Mouse (Mus musculus): ENCODE measurements around the gene Apaf1. TPM values are rescaled to one million over a fixed set of nuclear protein-coding genes. Genes with fewer than 3 reads are reported as not detected.

Gene Apaf1
- polyA plus RNA-seq, 1 experiment from 2014 or later = 20.4 TPM

DNA sequence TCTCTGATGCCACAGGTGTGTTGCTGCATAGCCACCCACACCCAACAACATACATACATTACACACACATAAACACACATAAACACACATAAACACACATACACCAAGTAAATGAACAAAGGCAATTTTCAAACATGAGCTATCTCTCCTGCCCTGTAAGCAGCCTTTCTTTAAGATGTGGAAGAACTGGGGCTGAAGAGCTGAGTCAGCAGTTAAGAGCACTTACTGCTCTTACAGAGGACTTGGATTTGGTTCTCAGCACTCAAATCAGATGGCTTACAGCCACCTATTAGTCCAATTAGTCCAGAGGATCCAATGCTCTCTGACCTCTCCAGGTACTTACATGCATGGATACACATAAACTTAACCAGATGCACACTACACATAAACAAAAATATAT lies 29.8 kb downstream of the Apaf1 start:
- Histone ChIP-seq H3K4me2 (ENCODE audit: low read depth, low read length) (no peak overlapping the region), H3K27me3 (ENCODE audit: control insufficient read depth, insufficient read depth, low read length) (no peaks in the 10 kb centered on the region), H3K9me3 (ENCODE audit: control insufficient read depth, low read length) (no peaks in the 10 kb centered on the region), H3K36me3 (ENCODE audit: control insufficient read depth, insufficient read depth, low read length) (peaks cover 25% of the 10 kb centered on the region), H3K4me1 (ENCODE audit: control insufficient read depth, insufficient read depth, low read length) (no peaks in the 10 kb centered on the region), H3K9ac (replicated peaks; ENCODE audit: low read depth, low read length) (no peak overlapping the region), H3K4me3 (ENCODE audit: low read depth, low read length) (no peak overlapping the region), H3K27ac (ENCODE audit: low read depth, low read length) (no peak overlapping the region)
- ATAC-seq (ENCODE audit: low read depth) = no peak

DNA sequence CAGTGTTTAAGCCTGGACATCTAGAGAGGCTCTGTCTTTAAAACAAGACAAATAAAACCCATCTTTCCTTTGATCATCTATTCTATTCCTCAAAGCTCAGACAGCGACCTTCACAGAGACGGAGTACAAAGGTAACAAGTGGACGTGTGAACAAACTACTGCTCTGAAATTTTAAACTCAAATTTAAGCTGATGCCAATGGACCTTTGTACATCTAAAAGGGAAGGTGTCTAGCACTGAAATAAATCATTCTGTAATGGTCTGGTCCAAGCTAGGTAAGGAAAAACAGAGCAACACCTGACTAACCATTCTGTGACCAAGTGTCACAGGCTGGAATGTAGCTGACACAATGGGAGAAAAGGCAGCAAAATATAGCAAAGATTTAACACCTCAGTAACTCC lies 31.4 kb downstream of the Apaf1 start:
- H3K4me3 ChIP-seq (ENCODE audit: low read depth, low read length) = no peak overlapping the region
- no peaks in the 10 kb centered on the region for H3K9me3 ChIP-seq (ENCODE audit: control insufficient read depth, low read length)
- no peaks in the 10 kb centered on the region for H3K27me3 ChIP-seq (ENCODE audit: control insufficient read depth, insufficient read depth, low read length)
- no peak overlapping the region for H3K4me2 ChIP-seq (ENCODE audit: low read depth, low read length)
- H3K9ac ChIP-seq (replicated peaks; ENCODE audit: low read depth, low read length) = no peak overlapping the region
- WGBS = 95% methylated on average over 3 of the region's 3 CpGs
- H3K27ac ChIP-seq (ENCODE audit: low read depth, low read length) = no peak overlapping the region
- ATAC-seq (ENCODE audit: low read depth) = no peak
- H3K4me1 ChIP-seq (ENCODE audit: control insufficient read depth, insufficient read depth, low read length) = no peaks in the 10 kb centered on the region
- peaks cover 23% of the 10 kb centered on the region for H3K36me3 ChIP-seq (ENCODE audit: control insufficient read depth, insufficient read depth, low read length)

DNA sequence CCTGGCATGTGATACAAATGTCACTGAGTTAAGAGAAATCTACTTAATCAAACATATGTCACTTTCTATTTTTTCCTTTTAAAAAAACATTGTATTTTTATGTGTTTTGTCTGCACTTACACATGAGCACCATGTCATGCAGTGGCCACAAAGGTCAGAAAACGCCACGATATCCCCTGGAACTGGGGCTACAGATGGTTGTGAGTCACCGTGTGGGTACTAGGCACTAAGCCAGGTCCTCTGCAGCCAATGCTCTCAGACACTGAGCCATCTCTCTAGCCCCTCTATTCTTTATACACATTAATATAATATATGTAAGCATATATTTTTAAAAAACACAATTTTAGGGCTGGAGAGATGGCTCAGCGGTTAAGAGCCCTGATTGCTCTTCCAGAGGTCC lies 32.9 kb downstream of the Apaf1 start:
- H3K4me2 ChIP-seq (ENCODE audit: low read depth, low read length) = no peak overlapping the region
- no peak for ATAC-seq (ENCODE audit: low read depth)
- H3K27me3 ChIP-seq (ENCODE audit: control insufficient read depth, insufficient read depth, low read length) = no peaks in the 10 kb centered on the region
- H3K4me3 ChIP-seq (ENCODE audit: low read depth, low read length) = no peak overlapping the region
- no peaks in the 10 kb centered on the region for H3K4me1 ChIP-seq (ENCODE audit: control insufficient read depth, insufficient read depth, low read length)
- H3K9ac ChIP-seq (replicated peaks; ENCODE audit: low read depth, low read length) = no peak overlapping the region
- H3K27ac ChIP-seq (ENCODE audit: low read depth, low read length) = no peak overlapping the region
- H3K36me3 ChIP-seq (ENCODE audit: control insufficient read depth, insufficient read depth, low read length) = peaks cover 20% of the 10 kb centered on the region
- WGBS = 89% methylated on average over 4 of the region's 4 CpGs
- no peaks in the 10 kb centered on the region for H3K9me3 ChIP-seq (ENCODE audit: control insufficient read depth, low read length)

DNA sequence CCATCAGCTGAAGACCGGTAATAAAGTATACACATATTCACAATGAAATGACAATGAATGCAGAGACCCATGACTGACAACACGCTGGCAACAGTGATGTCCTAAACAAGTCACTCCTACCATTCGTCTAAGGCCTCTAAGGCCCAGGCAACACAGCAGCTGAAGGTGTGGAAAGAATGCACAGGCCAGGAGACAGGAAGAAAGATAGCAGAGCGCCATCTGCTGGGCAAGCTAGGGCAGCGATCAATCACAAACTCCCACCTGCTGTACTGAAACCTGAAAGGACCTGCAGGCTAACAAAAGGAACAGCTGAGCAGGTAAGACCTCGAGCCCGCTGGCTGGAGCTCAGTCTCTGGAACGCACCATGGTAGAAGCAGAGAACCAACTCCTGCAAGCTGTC lies 48.6 kb downstream of the Apaf1 start:
- Histone ChIP-seq H3K36me3 (ENCODE audit: control insufficient read depth, insufficient read depth, low read length) (peaks cover 19% of the 10 kb centered on the region; the same call in 1 of the 2 replicates), H3K9me3 (ENCODE audit: control insufficient read depth, low read length) (no peaks in the 10 kb centered on the region), H3K9ac (replicated peaks; ENCODE audit: low read depth, low read length) (no peak overlapping the region), H3K4me1 (ENCODE audit: control insufficient read depth, insufficient read depth, low read length) (no peaks in the 10 kb centered on the region), H3K27ac (ENCODE audit: low read depth, low read length) (no peak overlapping the region), H3K4me3 (ENCODE audit: low read depth, low read length) (no peak overlapping the region), H3K4me2 (ENCODE audit: low read depth, low read length) (no peak overlapping the region), H3K27me3 (ENCODE audit: control insufficient read depth, insufficient read depth, low read length) (no peaks in the 10 kb centered on the region)
- peak; percentile 83 for ATAC-seq (ENCODE audit: low read depth)
- 26% methylated on average over 8 of the region's 8 CpGs for WGBS

DNA sequence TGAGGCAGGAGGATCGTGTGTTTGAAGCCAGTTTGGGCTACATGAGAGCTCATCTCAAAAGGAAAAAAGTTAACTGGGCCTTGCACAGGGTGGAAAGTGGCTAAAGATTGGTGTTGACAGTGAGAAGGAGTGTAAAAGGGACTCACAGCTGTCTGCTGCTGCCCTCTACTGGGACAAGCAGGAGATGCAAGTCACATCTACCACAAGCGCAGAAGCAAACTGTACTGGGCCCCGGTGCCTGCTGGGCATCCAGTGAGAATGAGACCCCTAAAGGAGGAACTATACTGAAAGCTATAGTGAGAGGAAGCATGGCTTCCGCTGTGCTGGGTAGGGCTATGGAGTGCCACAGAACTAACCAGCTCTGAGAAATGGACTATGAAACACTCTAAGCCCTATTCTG lies 50.2 kb downstream of the Apaf1 start:
- H3K27me3 ChIP-seq (ENCODE audit: control insufficient read depth, insufficient read depth, low read length) = no peaks in the 10 kb centered on the region
- WGBS = 16% methylated on average over 4 of the region's 4 CpGs
- H3K4me3 ChIP-seq (ENCODE audit: low read depth, low read length) = no peak overlapping the region
- no peaks in the 10 kb centered on the region for H3K9me3 ChIP-seq (ENCODE audit: control insufficient read depth, low read length)
- peaks cover 9% of the 10 kb centered on the region; the same call in 1 of the 2 replicates for H3K36me3 ChIP-seq (ENCODE audit: control insufficient read depth, insufficient read depth, low read length)
- no peak overlapping the region for H3K27ac ChIP-seq (ENCODE audit: low read depth, low read length)
- H3K9ac ChIP-seq (replicated peaks; ENCODE audit: low read depth, low read length) = no peak overlapping the region
- no peak overlapping the region for H3K4me2 ChIP-seq (ENCODE audit: low read depth, low read length)
- ATAC-seq (ENCODE audit: low read depth) = peak; percentile 85
- H3K4me1 ChIP-seq (ENCODE audit: control insufficient read depth, insufficient read depth, low read length) = no peaks in the 10 kb centered on the region

DNA sequence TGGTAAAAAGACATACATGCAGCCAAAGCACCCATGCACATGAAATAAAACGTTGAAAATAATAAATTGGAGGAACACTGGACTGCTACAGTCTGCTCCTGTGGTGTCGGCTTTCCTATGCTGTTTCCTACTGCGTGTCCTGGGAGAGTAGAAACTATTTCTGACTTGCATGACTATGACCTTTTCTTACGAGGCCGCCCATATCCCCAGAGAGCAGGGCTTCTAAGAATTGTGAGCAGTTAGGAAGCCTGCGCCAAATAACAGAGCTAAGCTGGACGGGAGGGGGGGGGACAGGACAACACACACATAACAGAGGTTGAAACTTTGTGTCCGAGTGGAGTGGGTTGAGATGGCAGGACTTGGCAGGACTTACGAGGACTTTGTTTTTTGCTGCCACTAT lies 51.4 kb downstream of the Apaf1 start:
- Histone ChIP-seq H3K9ac (replicated peaks; ENCODE audit: low read depth, low read length) (no peak overlapping the region), H3K4me2 (ENCODE audit: low read depth, low read length) (no peak overlapping the region), H3K27ac (ENCODE audit: low read depth, low read length) (no peak overlapping the region), H3K36me3 (ENCODE audit: control insufficient read depth, insufficient read depth, low read length) (peaks cover 7% of the 10 kb centered on the region; the same call in 1 of the 2 replicates), H3K4me3 (ENCODE audit: low read depth, low read length) (no peak overlapping the region), H3K9me3 (ENCODE audit: control insufficient read depth, low read length) (no peaks in the 10 kb centered on the region), H3K27me3 (ENCODE audit: control insufficient read depth, insufficient read depth, low read length) (no peaks in the 10 kb centered on the region), H3K4me1 (ENCODE audit: control insufficient read depth, insufficient read depth, low read length) (no peaks in the 10 kb centered on the region)
- WGBS = 89% methylated on average over 9 of the region's 9 CpGs
- ATAC-seq (ENCODE audit: low read depth) = no peak

DNA sequence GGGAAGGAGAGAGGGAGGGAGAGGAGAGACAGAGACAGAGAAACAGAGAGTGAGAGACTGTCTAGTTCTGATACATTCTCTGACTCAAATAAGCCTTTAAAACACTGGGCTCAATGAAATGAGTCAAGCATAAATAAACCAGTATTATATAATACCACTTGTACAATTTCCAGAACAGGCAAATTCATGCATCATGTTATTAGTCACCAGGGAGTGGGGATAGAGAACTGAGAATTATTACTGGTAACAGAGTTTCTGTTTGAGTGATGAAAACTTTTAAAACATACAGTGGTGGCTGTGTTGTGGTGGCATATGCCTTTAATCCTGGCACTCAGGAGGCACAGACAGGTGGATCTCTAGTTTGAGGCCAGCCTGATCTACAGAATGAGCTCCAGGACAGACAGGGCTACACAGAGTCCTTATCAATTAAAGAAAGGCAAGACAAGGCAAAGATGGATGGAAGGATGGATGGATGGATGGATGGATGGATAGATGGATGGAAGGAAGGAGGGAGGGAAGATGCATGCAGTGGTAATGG lies 53.5 kb downstream of the Apaf1 start:
- Histone ChIP-seq H3K4me2 (ENCODE audit: low read depth, low read length) (no peak overlapping the region), H3K27me3 (ENCODE audit: control insufficient read depth, insufficient read depth, low read length) (no peaks in the 10 kb centered on the region), H3K27ac (ENCODE audit: low read depth, low read length) (no peak overlapping the region), H3K36me3 (ENCODE audit: control insufficient read depth, insufficient read depth, low read length) (peaks cover 6% of the 10 kb centered on the region; the same call in 1 of the 2 replicates), H3K9me3 (ENCODE audit: control insufficient read depth, low read length) (no peaks in the 10 kb centered on the region), H3K9ac (replicated peaks; ENCODE audit: low read depth, low read length) (no peak overlapping the region), H3K4me1 (ENCODE audit: control insufficient read depth, insufficient read depth, low read length) (no peaks in the 10 kb centered on the region), H3K4me3 (ENCODE audit: low read depth, low read length) (no peak overlapping the region)
- no peak for ATAC-seq (ENCODE audit: low read depth)

DNA sequence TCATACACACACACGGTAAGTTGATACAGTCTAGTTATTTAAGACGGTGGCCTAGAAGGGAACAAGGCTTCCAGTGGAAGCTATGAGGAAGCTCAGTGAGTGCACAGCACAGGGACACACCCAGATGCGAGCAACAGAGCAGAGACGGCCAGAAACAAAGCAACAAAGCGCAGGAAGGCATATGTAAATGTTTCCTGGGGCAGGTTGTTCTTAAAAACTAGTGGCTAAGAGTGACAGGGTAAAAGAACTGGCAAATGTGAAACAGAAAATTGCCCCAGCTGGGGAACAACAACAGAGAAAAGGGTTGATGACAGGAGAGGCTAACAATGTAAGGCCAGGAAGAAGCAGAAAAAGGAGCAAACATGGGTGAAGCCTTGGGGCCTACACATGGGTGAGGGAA lies 54.6 kb downstream of the Apaf1 start:
- no peak overlapping the region for H3K4me3 ChIP-seq (ENCODE audit: low read depth, low read length)
- H3K9ac ChIP-seq (replicated peaks; ENCODE audit: low read depth, low read length) = no peak overlapping the region
- WGBS = 84% methylated on average over 5 of the region's 5 CpGs
- H3K27me3 ChIP-seq (ENCODE audit: control insufficient read depth, insufficient read depth, low read length) = no peaks in the 10 kb centered on the region
- no peak overlapping the region for H3K27ac ChIP-seq (ENCODE audit: low read depth, low read length)
- H3K4me1 ChIP-seq (ENCODE audit: control insufficient read depth, insufficient read depth, low read length) = no peaks in the 10 kb centered on the region
- no peak overlapping the region for H3K4me2 ChIP-seq (ENCODE audit: low read depth, low read length)
- H3K9me3 ChIP-seq (ENCODE audit: control insufficient read depth, low read length) = no peaks in the 10 kb centered on the region
- no peak for ATAC-seq (ENCODE audit: low read depth)
- H3K36me3 ChIP-seq (ENCODE audit: control insufficient read depth, insufficient read depth, low read length) = peaks cover 6% of the 10 kb centered on the region; the same call in 1 of the 2 replicates

DNA sequence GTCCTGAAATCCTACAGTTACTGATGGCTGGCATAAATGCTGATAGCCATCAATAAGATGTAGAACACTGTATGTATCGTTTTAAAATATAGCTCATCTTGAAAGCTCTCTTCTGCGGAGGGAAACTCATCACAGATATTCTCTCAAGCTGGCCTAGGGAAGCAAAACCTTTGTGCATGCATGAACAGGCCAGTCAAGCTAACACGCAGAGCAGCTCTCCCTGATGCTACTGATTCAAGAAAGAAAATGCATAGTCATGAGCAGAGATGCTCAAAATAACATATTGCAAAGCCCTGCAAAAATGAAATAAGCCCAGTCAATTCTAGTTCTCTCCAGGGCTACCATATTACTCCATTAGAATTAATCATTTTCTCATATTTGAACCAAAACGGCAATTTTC lies 55.1 kb downstream of the Apaf1 start:
- no peaks in the 10 kb centered on the region for H3K27me3 ChIP-seq (ENCODE audit: control insufficient read depth, insufficient read depth, low read length)
- no peak overlapping the region for H3K4me2 ChIP-seq (ENCODE audit: low read depth, low read length)
- 94% methylated on average over 4 of the region's 4 CpGs for WGBS
- H3K27ac ChIP-seq (ENCODE audit: low read depth, low read length) = no peak overlapping the region
- no peak for ATAC-seq (ENCODE audit: low read depth)
- no peaks in the 10 kb centered on the region for H3K9me3 ChIP-seq (ENCODE audit: control insufficient read depth, low read length)
- H3K36me3 ChIP-seq (ENCODE audit: control insufficient read depth, insufficient read depth, low read length) = peaks cover 6% of the 10 kb centered on the region; the same call in 1 of the 2 replicates
- H3K9ac ChIP-seq (replicated peaks; ENCODE audit: low read depth, low read length) = no peak overlapping the region
- no peaks in the 10 kb centered on the region for H3K4me1 ChIP-seq (ENCODE audit: control insufficient read depth, insufficient read depth, low read length)
- no peak overlapping the region for H3K4me3 ChIP-seq (ENCODE audit: low read depth, low read length)

Data from neural tube, embryonic 14.5 days (tissue).